Mouse (Mus musculus): Measurements from ENCODE around the gene Gm43191.

DNA sequence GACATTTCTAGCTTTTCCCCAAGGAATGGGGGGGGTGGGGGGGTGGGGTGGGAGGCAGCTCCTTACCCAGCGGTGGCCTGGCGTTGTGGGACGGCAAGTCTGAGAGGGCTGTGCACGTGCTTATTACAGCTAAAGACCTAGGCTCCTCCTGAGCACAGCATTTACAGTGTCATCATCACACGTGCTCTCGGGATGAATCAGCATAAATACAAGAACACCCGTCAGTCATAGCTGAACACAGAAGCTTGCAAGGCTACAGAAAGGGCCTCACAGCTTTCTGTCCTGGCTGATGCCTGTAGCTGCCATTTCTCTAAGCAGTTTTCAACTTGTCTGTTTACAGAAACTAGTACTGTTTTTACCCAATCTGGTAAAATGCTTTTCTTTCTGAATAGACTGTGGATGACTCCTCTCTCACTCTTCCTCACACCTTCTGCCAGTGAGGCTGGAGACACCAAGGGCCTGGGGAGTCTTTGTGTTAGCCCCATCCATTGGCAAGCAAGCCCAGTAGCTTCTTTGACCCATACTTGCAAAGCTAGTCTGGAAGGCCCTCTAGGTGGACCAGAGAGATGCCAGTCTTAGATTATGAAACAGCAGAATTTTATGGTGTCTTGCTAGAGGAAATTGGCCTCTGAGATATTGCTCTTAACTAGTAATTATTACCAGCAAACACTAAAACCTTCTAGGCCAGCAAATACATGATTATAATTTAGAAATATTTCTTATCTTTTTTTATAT is 60.3 kb downstream of the Gm43191 start:
- no peak for TF ChIP-seq CTCF (IDR thresholded peaks at IDR 0.05; ENCODE audit: low read depth)
- TF ChIP-seq EP300 (optimal IDR thresholded peaks at IDR 0.05): no peak

Data from stomach, postnatal 0 days (tissue).